Mouse (Mus musculus) erythroblast, adult 5-6 weeks (primary cell): Measurements from ENCODE around the gene Bpnt1. TPM values are rescaled to one million over a fixed set of nuclear protein-coding genes. Genes with fewer than 3 reads are reported as not detected.
"Not testable (repeated sequence)": the region's sequence is repeated elsewhere in the genome, so short reads cannot be mapped to it uniquely, and the experiment has no call there.

Experiments used
- ATAC-seq: replicated peaks from 2 replicates; pipeline ENCODE4 v1.8.0; 2016; ENCODE audit warnings: moderate number of reproducible peaks, mild to moderate bottlenecking, moderate TSS enrichment, inconsistent platforms; ENCODE audit not compliant: poor library complexity, low FRiP score, severe bottlenecking
- total RNA-seq, 2 experiments: library from RNA; stranded (forward) in 1 of 2; stranded (reverse) in 1 of 2; fragments of 150-400 nt in 1 of 2; fragments of 200-764, 138-1000 nt in 1 of 2; gene quantifications; 2 replicates each; pipeline versions ENCODE4 v1.2.3 to v1.2.4; 2015 to 2017; ENCODE audit warnings: low replicate concordance in 2 of 2

The Bpnt1 gene
- total RNA-seq (2015; ENCODE audit: low replicate concordance), result 1.5 and 3.3 TPM in 2 replicates
- total RNA-seq (2017; ENCODE audit: low replicate concordance), result 1.7 and 2.5 TPM in 2 replicates

DNA sequence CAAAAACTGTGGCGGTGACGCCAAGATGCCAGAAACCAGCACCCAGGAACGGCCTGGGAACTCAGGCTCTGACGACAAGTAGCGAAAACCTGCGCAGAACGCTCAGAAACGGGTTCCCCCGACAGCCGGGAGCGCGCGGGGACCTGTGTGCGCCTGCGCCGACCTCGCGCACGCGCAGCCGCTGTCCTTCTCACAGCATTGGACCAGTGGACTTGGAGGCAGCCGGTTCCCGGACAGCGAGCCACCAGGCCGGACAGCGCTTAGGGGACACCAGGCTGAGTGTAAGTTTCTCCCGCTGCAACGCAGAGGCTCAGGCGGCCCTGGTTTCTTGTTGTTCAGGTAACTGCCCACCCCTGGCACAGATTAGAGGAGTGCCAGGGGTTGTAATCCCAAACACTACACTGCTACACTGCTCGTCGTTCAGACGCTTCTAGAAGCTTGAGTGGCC, at the start of gene Bpnt1:
Gene Bpnt1, plus strand, starts transcription at position 167 of the 448 bp plus-strand sequence.
- peak; percentile 81 for ATAC-seq

DNA sequence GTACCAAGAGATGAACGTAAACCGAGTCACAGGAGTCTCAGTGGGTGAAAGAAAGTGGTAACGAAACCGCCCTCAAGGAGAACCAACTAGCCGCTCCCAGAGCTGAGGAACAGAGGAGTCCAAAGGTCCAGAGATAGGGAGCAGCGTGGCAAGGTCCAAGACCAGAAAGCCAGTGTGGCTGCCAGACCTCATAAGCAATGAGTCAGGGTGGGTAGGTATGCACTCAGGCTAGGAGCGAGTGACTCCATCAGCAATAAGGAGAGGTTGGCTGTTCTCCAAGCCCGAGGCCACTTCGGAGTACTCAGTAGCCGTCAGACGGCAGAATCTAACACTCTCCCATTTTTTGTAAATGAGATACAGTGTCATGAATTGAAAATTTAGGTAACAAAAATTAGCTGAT, 49.1 kb upstream of the Bpnt1 start:
- no peak for ATAC-seq

DNA sequence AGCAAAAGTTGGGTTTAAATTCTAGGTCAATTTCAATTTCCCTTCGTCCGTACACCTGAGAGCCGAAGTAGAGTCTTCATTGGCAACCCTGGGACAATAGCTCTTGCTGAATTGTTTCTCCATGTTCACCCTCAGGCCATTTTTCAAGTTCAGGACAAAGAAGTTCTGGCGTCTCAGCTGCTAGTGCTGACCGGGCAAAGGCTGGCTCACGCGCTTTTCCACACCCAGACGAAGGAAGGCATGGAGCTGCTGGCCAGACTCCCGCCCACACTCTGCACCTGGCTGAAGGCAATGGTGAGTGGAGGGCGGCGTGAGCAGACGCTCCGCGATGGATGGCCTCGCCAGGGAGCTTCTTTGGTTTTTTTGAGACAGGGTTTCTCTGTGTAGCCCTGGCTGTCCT, 48.7 kb upstream of the Bpnt1 start:
- ATAC-seq, result no peak

DNA sequence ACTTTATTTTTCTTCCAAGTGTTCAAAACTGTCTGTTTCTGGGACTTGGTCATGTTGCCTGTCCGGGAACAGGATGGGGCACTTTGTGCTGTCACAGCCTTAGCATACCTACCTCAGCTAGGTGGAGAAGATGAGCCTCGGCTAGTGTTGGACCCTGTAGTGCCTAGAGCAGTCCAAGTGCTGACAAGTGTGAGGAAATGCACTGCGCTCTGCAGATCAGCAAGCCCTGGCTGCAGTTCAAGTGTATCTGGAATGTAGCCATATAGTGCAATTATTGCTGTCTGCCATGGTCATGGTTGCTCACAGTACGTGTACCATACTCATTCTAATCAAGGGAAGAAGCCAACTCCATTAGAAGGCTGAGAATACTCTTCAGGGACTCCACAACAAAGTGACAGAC, 47.2 kb upstream of the Bpnt1 start:
- no peak for ATAC-seq

DNA sequence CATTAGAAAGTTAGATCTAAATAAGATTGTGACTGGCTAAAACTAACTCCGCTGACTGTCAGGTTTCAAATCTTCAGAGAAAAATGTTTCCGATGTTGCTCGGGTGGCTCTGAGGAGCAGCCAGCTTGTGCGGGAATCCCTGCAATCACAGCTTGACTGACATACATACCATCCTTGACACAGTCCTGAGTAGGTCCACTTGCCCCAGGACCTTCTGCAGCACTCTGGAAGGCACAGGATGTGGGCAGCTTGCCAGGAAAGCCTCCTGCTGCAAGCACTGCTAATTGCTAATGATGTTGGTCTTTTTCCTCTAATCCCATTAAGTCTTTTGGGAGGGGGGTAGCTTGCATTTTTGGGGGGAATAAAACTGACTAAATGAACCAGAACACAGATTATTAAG, 46.8 kb upstream of the Bpnt1 start:
- ATAC-seq, result no peak

DNA sequence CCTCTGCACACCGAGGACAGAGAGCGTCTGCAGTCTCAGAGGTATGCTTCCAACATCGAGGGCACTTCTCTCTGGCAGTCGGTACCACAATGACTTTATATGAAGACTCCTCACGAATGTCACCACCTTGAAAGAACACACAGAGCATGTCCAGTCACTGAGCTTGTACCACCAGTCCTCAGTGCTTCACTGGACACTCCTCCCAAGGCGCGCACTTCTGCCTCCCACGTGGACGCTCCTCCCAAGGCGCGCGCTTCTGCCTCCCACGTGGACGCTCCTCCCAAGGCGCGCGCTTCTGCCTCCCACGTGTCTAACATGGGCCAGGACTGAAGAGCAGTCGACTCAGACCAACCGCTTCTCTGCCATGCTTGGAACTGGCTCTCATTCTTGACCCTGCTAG, 44.9 kb upstream of the Bpnt1 start:
- ATAC-seq, result 0 out of 2 replicates have a peak, but pooled peaks have one; percentile 38

DNA sequence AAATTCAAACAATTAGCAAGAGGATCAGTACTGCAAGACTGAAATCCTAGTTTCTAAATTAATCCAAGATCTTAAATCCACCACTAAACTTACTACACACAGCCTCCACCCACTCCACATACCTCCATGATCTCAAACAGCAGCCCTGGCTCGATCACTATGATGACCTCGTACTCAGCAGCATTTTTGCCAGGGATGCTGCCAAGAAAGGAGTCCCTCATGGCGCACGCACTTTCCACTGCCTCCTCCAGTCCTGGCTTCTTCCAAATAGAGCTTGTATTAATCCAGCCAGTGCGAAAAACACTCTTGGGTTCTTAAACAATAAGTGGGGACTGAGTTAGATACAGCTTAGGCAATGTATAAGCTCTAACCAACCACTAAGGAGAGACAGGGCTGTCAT, 42.7 kb upstream of the Bpnt1 start:
- no peak for ATAC-seq

DNA sequence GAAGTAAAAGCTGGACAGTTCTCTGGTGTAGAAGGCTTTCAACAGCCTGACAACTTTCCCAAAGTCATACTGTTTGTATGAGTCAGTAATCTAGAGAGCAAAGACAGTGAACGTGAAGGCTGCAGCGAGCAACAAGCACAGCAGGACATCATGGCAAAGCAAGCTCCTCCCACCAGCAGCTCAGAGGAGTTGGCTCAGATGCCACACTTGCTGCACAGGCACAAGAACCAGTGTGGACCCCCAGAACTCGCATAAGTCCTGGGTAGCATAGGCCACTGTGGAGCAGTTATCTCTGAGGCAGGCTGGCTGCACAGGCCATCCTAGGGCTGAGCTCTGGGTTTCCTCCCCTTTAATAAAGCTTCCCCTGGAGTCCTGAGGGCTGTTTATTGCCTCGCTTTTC, 40.6 kb upstream of the Bpnt1 start:
- no peak for ATAC-seq

DNA sequence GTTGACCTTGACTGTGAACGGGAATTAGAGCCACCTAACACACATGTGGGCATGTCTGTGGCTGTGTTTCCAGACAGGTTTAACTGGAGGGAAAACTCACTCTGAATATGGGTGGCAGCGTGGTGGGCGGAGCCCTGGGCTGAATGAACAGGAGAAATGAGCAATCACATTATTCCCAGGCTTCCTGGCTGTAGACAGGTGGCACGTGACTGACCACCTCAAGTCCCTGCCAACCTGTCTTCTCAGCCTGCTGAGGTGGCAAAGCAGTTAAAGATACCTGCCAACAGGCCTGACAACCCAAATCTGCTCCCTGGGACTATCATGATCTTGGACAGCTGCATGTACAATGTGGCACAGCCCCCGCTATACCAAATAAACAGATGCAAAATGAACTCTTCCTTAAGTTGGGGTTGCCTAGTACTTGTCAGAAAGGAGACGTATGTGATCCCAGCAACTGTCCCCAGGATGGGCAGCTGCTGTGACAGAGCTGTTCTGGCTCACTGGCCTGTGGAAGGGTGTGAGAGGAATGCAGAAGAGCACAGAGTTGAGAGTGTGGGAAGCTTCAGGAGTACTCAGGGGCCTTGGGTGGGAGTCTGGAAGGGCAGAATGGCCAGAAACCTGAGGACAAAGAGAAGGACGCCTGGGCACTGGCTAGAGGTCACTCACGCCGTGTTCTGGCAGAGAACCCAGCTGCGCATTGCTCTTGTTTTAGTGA, 39.1 kb upstream of the Bpnt1 start:
- ATAC-seq, result no peak

DNA sequence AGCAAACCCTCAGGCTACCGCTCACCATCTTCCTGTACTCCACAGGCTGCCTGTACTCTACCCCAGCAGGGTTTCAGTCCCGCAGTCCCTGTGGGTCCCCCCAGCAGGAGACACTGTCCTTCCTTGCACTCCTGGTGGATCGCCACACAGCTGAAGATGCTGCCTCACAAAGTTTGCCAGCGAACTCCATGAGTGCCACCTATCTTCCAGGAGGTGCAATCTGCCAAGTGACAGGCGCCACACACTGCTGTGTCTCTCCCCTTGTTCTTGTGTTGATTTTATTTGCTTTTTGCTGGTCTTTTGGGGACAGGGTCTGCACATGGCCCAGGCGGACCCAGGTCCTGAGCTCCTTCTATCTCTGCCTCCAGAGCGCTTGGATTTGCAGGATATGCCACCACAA, 35.1 kb upstream of the Bpnt1 start:
- no peak for ATAC-seq

DNA sequence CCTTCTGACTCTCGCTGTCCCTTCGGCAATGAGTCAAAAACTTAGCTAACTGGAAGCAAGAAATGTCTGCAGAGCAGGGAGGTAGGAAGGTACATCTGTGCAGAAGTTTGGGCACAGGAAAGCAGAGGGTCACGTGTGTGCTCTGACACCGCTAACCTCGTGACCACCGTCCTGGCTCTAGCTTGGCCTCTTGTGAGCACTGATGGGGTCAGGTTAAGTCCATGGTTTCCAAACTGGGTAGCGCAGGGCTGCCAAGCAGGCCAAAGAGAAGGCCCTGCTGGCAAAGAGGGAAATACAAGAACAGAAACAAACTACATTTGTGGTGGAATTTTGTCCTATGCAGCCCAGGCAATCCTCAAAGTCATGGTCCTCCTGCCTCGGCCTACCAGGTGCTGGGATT, 33.5 kb upstream of the Bpnt1 start:
- no peak for ATAC-seq

DNA sequence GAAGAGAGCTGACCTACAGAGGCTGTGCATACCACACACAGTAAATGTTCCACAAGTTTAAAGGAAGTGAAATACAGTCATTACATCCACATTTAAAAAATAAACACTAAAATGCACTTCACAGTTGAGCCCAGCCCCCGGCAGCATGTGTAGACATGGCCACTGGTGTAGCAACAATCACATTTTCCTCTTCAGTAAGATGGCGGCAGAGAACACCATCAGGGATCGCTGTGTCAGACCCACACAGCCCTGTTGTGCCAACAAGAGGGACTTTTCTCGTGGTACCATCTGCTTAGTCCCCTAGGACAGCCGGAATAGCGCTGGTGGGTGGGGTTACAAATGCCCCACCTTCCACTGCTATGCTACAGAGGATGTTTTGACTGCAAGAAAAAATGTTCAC, 29.1 kb upstream of the Bpnt1 start:
- ATAC-seq, result no peak

DNA sequence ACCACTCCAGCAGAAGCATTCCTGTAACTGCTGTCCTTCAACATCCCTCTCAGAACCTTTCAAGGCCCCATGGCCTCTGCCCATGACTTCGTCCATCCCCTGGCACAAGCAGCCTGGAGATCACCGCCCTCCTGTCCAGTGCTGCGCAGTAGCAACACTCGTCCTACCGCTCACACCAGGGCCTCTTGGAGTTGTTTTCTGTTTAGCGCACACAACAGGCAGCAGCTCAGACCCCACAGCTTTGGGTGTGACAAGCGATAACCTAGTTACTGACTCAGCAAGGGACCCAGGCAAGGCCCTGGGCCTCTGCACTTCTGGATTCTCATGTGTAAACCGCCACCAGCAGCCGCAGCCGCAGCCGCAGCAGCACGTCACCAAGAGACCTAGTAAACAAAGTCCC, 25.1 kb upstream of the Bpnt1 start:
- no peak; the same call in 1 of the 2 replicates for ATAC-seq

DNA sequence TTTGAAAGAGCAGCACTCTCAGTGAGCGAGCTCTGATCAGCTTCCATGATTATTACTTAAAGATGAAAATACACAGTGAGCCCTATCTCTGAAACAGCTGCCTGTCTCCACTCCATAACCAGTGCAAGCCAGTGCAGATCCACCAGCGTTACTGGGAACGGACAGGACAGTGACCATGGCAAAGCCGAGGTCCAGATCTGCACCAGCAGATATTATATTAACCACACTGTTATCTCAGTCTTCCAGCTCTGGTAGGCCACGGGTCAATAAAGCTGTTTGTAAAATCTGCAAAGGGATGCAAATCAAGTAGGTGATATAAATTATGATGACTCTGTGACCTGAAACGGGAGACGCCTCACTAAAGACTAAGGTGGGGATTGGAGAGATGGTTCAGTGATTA, 24.3 kb upstream of the Bpnt1 start:
- ATAC-seq, result no peak

DNA sequence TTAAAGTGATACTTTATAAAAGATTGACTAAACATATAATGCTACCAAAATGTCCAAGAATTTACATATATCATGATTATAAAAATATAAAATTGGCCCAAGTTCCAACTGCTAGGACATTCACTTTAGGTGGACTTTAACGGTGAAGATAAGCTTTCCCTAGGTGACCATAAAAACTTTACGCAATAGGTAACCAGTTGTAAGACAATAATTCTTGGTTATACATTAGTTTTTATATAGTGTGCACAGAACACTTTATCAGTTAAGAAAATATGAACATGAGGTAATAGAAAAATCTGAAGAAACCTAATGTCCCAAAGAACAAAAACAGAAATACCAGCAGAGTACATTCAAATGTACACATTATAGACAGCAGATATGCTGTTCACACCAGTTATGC, 23.6 kb upstream of the Bpnt1 start:
- ATAC-seq, result no peak

DNA sequence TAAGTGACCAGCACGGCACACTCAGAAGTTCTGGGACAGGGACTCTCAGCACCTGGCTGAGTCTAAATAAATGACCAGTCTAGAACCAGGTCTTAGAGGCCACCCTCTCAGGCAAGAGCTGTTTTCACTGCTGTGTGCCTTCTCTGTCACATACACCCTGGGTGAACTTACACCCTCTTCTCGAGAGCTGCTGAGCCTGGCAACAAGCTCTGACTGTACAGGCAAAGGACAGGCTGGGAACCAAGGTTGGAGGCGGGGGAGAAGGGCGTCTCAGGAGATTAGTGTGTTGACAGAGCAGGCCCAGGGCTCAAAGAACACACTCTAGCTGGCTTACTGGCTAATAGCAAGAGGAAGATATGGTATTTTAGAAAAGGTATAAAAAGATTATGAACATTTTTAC, 23.0 kb upstream of the Bpnt1 start:
- ATAC-seq, result no peak

DNA sequence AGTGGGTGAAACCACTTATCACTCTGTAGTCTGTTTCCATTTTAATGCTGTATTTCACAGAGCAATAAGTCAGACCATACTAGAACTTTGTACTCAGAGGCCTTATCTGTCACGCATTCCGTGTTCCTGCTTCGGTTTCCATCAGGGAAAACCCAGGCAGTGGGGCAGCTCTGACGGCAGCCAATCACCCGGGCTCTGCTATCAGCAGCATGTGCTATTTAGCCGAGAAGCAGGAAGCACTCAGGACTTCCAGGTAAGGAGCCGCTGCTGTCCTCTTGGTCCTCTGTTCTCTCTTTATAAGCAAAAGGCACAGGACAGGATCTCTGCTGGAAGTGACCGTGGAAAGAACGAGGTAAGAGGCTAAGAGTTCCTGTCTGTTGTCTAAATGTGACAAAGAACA, 20.0 kb upstream of the Bpnt1 start:
- no peak for ATAC-seq

DNA sequence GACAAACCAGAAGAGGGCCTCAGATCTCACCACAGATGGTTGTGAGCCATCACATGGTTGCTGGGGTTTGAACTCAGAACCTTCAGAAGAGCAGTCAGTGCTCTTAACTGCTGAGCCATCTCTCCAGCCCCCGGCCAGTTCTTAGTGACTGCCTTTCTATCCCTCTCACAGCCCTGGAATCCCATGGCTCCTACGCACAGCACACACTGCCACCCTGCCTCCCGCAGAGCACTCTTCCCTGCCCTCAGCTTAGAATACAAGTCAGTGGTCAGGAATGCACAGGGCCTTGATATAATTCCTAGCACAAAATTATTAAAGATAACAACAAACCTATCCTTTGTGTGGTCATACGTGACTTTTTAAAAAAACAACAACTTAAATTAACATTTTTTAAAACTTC, 17.4 kb upstream of the Bpnt1 start:
- no peak for ATAC-seq

DNA sequence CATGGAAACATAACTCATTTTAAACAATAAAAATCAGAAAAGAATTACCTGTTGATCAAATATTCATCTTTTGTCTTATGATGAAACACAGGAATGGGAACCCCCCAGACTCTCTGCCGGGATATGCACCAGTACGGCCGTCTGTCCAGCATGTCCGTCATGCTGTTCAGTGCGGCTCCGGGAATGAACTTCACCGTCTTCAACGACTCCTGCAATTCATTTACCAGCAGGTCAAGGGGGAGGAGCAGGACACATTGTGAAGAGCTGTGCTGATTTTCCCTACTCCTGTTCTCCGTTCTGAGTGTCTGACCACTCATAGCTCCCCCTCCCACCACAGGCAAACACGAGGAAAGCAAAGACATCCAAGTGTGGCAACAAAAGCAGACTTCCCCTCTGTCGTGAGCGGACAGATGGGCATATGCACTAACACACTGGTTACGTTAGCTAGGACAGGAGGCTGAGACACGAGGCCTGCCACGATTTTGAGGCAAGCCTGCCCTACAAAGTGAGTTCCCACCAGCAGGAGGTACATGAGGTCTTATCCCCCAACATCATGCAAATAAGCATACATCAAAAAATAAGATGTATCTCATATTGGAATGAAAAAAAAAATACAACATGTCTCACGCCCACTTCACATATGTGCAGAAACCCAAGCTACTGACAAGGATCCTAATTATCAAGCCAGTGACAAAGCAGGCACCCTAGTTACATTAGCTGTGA, 15.9 kb upstream of the Bpnt1 start:
- ATAC-seq, result no peak

DNA sequence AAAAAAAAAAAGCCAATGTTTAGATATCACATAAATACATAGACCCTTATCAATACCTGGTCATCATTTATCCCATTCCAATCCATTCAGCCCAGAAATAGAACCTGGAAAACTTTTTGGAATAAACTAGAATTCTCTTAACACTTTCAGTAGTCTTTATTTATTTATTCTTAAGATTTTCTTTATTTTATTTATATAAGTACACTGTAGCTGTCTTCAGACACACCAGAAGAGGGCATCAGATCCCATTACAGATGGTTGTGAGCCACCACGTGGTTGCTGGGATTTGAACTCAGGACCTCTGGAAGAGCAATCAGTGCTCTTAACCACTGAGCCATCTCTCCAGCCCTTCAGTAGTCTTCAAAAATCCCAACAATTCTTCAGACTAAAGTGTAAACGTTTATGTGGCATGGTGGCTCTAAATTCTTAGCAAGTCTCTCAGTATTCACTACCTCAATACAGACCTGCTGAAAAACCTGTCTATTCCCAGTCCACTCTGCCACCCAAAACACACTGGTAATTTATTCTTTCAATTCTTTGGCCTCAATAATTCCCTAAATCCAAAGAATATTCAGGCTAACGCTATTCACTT, 4.1 kb upstream of the Bpnt1 start:
- ATAC-seq, result not testable (repeated sequence)
